Mouse (Mus musculus) heart, embryonic 10.5 days (tissue): Measurements from ENCODE around the gene Plxnd1. TPM values are rescaled to one million over a fixed set of nuclear protein-coding genes. Genes with fewer than 3 reads are reported as not detected.

ENCODE experiments used
- DNase-seq: peaks from one replicate; pipeline ENCODE4 v3.0.0-alpha.2; 2017; ENCODE audit warnings: low spot score
- H3K27ac ChIP-seq: fragments of 300-500 bp; sonication (generic); 2 replicates; pipeline ENCODE4 v1.5.1; 2016; ENCODE audit warnings: mild to moderate bottlenecking
- H3K27me3 ChIP-seq: fragments of 300-500 bp; sonication (generic); 2 replicates; pipeline ENCODE4 v1.6.1; 2016; ENCODE audit warnings: mild to moderate bottlenecking; ENCODE audit not compliant: poor library complexity, insufficient read depth, severe bottlenecking
- H3K36me3 ChIP-seq: fragments of 300-500 bp; sonication (generic); 2 replicates; pipeline ENCODE4 v1.6.1; 2016; ENCODE audit warnings: mild to moderate bottlenecking, moderate library complexity
- H3K4me1 ChIP-seq: fragments of 300-500 bp; sonication (generic); 2 replicates; pipeline ENCODE4 v1.6.1; 2016; ENCODE audit warnings: mild to moderate bottlenecking
- H3K4me3 ChIP-seq: fragments of 300-500 bp; sonication (generic); 2 replicates; pipeline ENCODE4 v1.5.1; 2016; ENCODE audit warnings: mild to moderate bottlenecking, moderate library complexity
- H3K9me3 ChIP-seq: fragments of 300-500 bp; sonication (generic); 2 replicates; pipeline ENCODE4 v1.6.1; 2016; ENCODE audit warnings: mild to moderate bottlenecking, moderate library complexity
- WGBS: fragments of 180-500 bp; shearing (Covaris S2); methylation state at CpG from one replicate; pipeline ENCODE4 v1.1.7; 2016; 5-methylcytosine and 5-hydroxymethylcytosine counted together
- polyA plus RNA-seq: library from polyadenylated mRNA; unstranded; fragments of >200 nt; fragmentation: Nextera tagmentation; extraction: Ambion mirVana; gene quantifications from 2 replicates; pipeline ENCODE4 v1.2.1, GENCODE M21; 2016

Gene Plxnd1
- polyA plus RNA-seq, 1 experiment from 2014 or later: 42.9 TPM

DNA sequence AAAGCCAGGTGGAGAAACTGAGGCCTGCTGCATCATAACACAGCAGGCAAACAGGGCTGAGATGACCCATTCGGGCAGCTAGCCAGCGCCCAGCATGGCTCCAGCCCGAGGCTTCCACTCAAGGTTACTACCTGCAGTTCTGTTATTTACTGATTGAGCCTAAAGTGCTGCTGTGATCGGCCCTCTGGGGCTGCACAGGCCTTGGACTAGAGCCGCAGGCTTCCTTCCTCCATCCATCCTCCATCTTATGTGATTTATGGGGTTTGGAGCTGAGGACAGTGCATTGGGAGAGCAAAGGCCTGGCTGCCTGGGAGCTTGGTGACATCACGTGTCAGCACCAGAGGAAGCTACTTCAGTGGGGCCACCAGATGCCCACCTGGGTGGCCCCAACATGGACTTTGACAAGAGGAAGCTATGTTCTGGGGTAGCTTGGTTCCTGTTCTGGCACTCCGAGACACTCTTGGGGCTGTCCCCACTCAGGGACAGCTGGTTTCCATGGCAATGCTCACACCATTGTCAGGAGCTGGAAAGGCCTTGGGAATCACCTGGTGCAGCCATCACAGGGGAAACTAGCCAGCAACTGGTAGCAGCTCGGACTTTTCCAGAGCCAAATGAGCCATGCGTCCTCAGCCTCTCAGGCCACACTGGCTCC lies 7.6 kb downstream of the Plxnd1 start:
- peak overlapping the region; percentile 65 for H3K27ac ChIP-seq
- 59% methylated on average over 9 of the region's 9 CpGs for WGBS
- H3K4me1 ChIP-seq: peaks cover 85% of the 10 kb centered on the region
- no peak for DNase-seq
- H3K36me3 ChIP-seq: peaks cover 4% of the 10 kb centered on the region; the same call in 1 of the 2 replicates
- peak overlapping the region; percentile 16; the same call in 1 of the 2 replicates for H3K4me3 ChIP-seq
- H3K9me3 ChIP-seq: no peaks in the 10 kb centered on the region
- H3K27me3 ChIP-seq: peaks cover 21% of the 10 kb centered on the region

DNA sequence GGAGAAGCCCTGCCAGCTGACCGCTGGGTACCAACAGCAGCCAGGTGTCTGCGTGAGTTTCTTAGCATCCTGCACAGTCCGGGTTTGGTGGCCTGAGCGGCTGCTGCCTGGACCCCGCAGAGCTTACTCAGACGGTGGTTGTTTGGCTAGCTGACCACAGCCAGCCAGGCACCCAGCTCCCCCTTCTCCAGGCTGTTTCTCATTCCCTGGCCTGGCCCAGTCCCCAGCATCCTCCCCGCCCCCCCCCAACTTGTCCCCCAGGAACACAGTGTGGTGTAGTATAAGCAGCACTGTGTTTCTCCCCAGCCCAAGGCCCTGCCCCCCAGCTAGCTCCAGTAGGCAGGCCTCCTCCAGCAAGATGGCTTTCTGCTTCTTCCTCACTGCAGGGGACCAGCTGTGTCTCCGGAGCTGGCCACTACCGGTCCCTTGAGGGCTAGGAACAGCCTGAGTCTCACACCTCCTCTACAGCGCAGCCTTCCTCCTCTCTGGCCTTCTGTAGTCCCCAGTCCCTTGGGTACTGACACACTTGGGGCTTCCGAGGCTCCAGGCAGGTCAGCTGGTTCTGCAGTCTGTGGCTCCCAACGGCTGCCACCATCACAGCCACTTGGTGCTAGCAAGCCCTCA lies 8.2 kb downstream of the Plxnd1 start:
- peak overlapping the region; percentile 65 for H3K27ac ChIP-seq
- WGBS: 49% methylated on average over 12 of the region's 12 CpGs
- H3K36me3 ChIP-seq: peaks cover 4% of the 10 kb centered on the region; the same call in 1 of the 2 replicates
- peaks cover 82% of the 10 kb centered on the region for H3K4me1 ChIP-seq
- H3K27me3 ChIP-seq: peaks cover 15% of the 10 kb centered on the region
- DNase-seq: no peak
- H3K4me3 ChIP-seq: peak overlapping the region; percentile 29; the same call in 1 of the 2 replicates
- H3K9me3 ChIP-seq: no peaks in the 10 kb centered on the region

GRCm38 (mm10) chr6:115985622-115986021 lies 9.2 kb downstream of the Plxnd1 start:
- Histone ChIP-seq H3K36me3 (peaks cover 3% of the 10 kb centered on the region; the same call in 1 of the 2 replicates), H3K4me1 (peaks cover 80% of the 10 kb centered on the region), H3K4me3 (no peak overlapping the region), H3K9me3 (no peaks in the 10 kb centered on the region), H3K27me3 (peaks cover 5% of the 10 kb centered on the region; the same call in 1 of the 2 replicates), H3K27ac (peak overlapping the region; percentile 65)
- WGBS: 50% methylated on average over 9 of the region's 9 CpGs
- DNase-seq: no peak

GRCm38 (mm10) chr6:115984580-115984979 lies 10.2 kb downstream of the Plxnd1 start:
- Histone ChIP-seq H3K4me3 (no peak overlapping the region), H3K4me1 (peaks cover 87% of the 10 kb centered on the region), H3K27ac (peak overlapping the region; percentile 65; the same call in 1 of the 2 replicates), H3K27me3 (no peaks in the 10 kb centered on the region), H3K9me3 (no peaks in the 10 kb centered on the region), H3K36me3 (peaks cover 3% of the 10 kb centered on the region; the same call in 1 of the 2 replicates)
- DNase-seq: no peak
- 88% methylated on average over 7 of the region's 7 CpGs for WGBS

- H3K27ac ChIP-seq: peak overlapping the region; percentile 76
These were observed 11.3 kb downstream of the Plxnd1 start for GRCm38 (mm10) chr6:115983306-115984038.

GRCm38 (mm10) chr6:115982889-115983288 lies 11.9 kb downstream of the Plxnd1 start:
- Histone ChIP-seq H3K9me3 (no peaks in the 10 kb centered on the region), H3K36me3 (0 out of 2 replicates have a peak, but pooled peaks cover 8% of the 10 kb centered on the region), H3K27ac (peak overlapping the region; percentile 76; the same call in 1 of the 2 replicates), H3K4me1 (peaks cover 87% of the 10 kb centered on the region), H3K27me3 (no peaks in the 10 kb centered on the region), H3K4me3 (no peak overlapping the region)
- WGBS: 68% methylated on average over 7 of the region's 7 CpGs
- no peak for DNase-seq

More at GRCm38 (mm10) chr6:115983306-115984038, 11.3 kb downstream of the Plxnd1 start:
- Histone ChIP-seq H3K9me3 (no peaks in the 10 kb centered on the region), H3K27me3 (no peaks in the 10 kb centered on the region), H3K36me3 (0 out of 2 replicates have a peak, but pooled peaks cover 6% of the 10 kb centered on the region), H3K4me1 (peaks cover 83% of the 10 kb centered on the region), H3K4me3 (no peak overlapping the region)
- DNase-seq: no peak
- 61% methylated on average over 12 of the region's 12 CpGs for WGBS

- H3K4me1 ChIP-seq: peaks cover 70% of the 10 kb centered on the region
- 65% methylated on average over 8 of the region's 8 CpGs for WGBS
These were observed 16.2 kb downstream of the Plxnd1 start for GRCm38 (mm10) chr6:115978596-115978995.

DNA sequence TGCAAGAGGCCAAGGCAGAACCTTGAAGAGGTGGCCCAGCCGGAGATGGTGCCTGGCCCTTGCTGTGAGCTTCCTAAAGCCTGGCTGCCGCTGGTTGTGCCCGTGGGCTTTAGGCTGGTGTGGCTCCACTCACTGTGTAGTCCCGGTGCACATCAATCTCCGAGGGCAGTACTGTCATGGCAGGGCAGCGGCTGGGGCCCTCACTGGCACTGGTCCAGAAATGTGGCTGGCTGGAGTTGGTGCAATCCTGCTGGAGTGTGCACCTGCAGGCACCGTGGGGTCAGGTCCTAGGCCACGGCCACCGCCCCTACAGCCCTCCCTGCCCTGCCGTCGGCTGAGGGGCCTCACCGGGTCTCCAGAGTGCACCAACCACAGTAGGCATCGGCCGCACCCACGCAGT lies 17.0 kb downstream of the Plxnd1 start:
- H3K36me3 ChIP-seq: peaks cover 32% of the 10 kb centered on the region
- H3K9me3 ChIP-seq: no peaks in the 10 kb centered on the region
- 90% methylated on average over 15 of the region's 15 CpGs for WGBS
- no peak for DNase-seq
- 0 out of 2 replicates have a peak, but pooled peaks cover 5% of the 10 kb centered on the region for H3K27me3 ChIP-seq
- H3K4me1 ChIP-seq: peaks cover 67% of the 10 kb centered on the region
- H3K4me3 ChIP-seq: no peak overlapping the region
- peak overlapping the region; percentile 31 for H3K27ac ChIP-seq

More at GRCm38 (mm10) chr6:115978596-115978995, 16.2 kb downstream of the Plxnd1 start:
- H3K4me3 ChIP-seq: no peak overlapping the region
- peaks cover 32% of the 10 kb centered on the region for H3K36me3 ChIP-seq
- no peak overlapping the region for H3K27ac ChIP-seq
- DNase-seq: no peak
- no peaks in the 10 kb centered on the region for H3K27me3 ChIP-seq
- no peaks in the 10 kb centered on the region for H3K9me3 ChIP-seq

DNA sequence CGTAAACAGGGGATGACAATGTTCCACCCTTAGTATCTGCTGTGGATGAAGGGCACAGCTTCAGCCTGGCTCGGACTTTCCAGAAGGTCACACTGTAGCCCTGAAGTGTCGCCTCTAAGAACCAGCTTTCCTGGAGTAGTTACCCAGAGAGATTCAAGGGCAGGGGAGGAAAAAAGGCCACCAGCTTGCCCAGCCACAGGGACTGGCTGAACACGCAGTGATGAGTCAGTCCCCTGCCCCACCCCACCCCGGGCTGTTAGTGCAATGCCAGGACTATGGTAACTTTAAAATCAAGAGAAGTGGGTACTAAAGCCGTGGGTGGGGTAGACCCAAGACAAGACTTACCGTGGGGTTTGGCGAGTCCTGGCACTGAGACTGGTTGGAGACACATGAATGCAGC lies 19.2 kb downstream of the Plxnd1 start:
- no peak overlapping the region for H3K27ac ChIP-seq
- no peaks in the 10 kb centered on the region for H3K9me3 ChIP-seq
- 82% methylated on average over 8 of the region's 8 CpGs for WGBS
- H3K27me3 ChIP-seq: 0 out of 2 replicates have a peak, but pooled peaks cover 5% of the 10 kb centered on the region
- no peak overlapping the region for H3K4me3 ChIP-seq
- peaks cover 42% of the 10 kb centered on the region for H3K36me3 ChIP-seq
- peaks cover 67% of the 10 kb centered on the region for H3K4me1 ChIP-seq
- DNase-seq: no peak

DNA sequence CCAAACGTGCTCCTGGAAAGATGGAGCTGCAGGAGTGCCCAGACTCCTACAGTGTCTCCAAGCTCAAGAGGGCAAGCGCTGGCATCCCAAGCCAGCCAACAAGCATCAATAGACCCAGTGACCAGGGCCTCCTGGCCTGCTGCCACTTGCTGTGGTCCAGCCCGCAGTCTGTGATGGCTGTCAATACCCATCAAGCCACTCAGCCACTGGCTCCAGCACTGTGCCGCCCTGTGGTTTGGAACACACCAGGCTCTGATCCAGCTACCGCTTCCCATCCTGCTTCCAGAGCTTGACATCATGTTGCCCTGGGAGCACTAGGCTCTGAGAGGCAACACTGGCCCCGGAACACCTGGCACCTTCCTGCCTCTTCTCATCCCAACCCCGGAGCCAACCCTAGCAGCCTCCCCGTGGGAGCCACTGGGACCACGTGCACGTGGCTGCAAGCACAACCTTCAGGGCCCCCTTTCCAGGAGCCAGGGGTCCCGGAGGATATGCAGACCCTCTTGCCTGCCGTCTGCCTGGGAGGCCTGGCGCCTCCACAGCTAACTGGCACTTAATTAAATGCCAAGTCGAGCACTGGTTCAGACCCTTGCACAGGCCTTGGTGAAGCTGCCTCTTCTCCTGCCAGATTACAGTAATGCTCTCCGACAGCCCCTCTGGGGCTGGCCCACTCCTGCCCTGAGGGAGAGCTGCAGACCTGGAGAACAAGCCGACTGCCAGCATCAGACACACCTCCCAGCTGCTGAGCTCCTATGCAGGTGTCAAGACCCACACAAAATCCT lies 20.7 kb downstream of the Plxnd1 start:
- peaks cover 69% of the 10 kb centered on the region for H3K4me1 ChIP-seq
- peaks cover 52% of the 10 kb centered on the region for H3K36me3 ChIP-seq
- H3K9me3 ChIP-seq: no peaks in the 10 kb centered on the region
- H3K27me3 ChIP-seq: 0 out of 2 replicates have a peak, but pooled peaks cover 5% of the 10 kb centered on the region
- H3K27ac ChIP-seq: no peak overlapping the region
- DNase-seq: no peak
- WGBS: 77% methylated on average over 16 of the region's 16 CpGs
- H3K4me3 ChIP-seq: no peak overlapping the region

GRCm38 (mm10) chr6:115973139-115973875 lies 21.5 kb downstream of the Plxnd1 start:
- no peaks in the 10 kb centered on the region for H3K9me3 ChIP-seq
- H3K36me3 ChIP-seq: peaks cover 57% of the 10 kb centered on the region
- no peak overlapping the region for H3K27ac ChIP-seq
- H3K27me3 ChIP-seq: 0 out of 2 replicates have a peak, but pooled peaks cover 5% of the 10 kb centered on the region
- no peak overlapping the region for H3K4me3 ChIP-seq
- H3K4me1 ChIP-seq: peaks cover 73% of the 10 kb centered on the region
- DNase-seq: no peak
- WGBS: 82% methylated on average over 15 of the region's 15 CpGs
